Mouse (Mus musculus) right cerebral cortex, postnatal 4 days (tissue): ENCODE measurements around the gene Zfp64.

Experiments
- DNase-seq: peaks from one replicate; pipeline ENCODE4 v3.0.0-alpha.2; 2022

Zfp64 gene

DNA sequence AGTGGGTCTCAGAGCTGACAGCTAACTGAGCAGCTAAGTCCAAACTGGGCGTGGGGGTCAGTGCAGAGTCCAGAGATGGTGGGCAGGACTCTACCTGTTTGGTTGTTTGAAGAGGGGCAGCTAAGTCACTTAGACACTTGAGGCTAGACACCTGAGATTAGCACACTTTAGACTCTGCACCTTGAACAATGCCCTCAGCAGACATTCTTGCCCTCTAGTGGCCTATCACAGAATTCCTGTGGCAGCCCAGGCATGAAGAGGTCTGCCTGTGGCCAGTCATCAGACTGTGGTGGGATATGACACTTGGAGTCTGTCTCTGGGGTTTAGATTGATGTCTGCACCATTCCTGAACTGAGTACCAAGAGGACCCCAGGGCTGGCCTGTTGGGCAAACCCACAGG, 7.7 kb downstream of the Zfp64 start:
- no peak for DNase-seq

DNA sequence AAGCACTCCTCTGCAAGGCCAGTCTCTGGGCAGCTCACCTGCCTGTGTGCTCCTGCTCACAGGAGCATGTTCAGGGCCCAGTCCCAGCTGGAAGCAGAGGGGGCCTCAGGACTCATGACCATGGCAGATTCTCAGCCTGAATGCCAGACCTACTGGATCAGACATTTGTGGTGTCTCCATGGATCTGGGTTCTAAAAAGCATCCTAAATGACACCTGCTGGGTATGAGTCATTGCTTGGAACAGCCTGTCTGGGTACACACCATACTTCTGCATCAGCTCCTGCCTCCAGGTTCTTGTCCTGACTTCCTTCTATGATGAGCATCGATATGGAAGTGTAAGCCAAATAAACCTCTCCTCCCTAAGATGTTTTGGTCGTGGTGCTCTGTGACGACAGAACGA, 11.4 kb downstream of the Zfp64 start:
- DNase-seq = no peak

DNA sequence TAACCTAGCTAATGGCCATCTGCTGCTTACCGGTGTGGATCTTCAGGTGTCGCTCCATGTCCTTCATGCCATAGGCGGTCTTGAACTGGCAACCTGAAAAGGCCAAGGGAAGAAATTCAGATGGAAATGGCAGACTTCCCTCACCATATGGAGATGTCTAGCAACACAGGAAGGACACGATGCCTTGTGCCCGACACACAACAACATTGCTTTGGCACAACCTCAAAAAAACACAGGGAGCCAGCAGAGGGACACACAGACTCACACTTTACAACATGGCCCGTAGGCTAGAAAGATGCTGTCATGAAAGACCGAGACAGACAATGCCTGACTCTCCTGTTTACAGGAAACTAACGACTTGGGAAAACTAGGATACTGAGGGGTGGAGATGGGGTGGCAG, 15.4 kb downstream of the Zfp64 start:
- DNase-seq = no peak

DNA sequence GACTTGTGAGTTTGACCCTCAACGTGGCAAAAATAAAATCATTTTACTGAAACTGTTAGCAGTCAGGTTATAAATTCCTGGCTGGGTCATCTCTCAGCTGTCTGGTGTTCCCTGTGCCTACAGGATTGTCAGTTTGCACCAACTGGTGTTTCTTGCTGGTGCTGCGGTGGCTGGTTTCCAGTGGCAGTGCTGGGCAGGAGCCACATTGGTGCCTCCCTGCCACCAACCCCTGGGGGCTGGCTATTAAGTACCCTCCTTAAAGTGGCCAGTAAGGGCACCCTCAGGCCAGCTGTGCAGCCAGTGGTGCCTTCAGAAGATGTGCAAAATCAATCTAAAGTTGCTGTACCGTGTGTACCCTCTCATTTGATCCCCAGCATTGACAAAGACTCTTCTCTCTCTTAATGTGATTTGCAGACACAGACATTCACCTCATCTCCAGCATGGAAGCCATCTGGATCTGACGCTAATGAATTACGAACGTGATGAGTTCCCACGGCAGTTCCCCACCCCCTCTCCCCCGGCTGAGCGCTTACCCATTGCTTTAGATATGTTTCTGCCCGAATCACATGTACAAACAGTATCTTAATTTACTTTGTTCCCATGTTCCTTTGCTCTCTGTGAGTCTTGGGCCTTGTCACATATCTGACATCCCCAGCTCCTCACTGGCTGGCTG, 16.0 kb downstream of the Zfp64 start:
- no peak for DNase-seq

DNA sequence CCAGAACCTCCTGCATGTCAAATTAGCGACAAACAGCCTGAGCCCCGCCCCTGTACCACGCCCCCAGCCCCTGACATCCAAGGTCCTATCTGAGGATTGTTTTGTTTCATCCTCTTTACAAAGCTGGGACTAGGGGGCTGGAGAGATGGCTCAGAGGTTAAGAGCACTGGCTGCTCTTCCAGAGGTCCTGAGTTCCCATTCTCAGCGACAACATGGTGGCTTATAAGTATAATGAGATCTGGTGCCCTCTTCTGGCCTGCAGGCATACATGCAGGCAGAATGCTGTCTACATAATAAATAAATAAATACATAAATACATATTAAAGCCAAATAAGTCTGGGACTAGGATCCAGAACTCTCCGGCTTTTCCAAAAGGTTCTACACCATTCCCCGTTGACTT, 18.5 kb downstream of the Zfp64 start:
- DNase-seq = no peak

DNA sequence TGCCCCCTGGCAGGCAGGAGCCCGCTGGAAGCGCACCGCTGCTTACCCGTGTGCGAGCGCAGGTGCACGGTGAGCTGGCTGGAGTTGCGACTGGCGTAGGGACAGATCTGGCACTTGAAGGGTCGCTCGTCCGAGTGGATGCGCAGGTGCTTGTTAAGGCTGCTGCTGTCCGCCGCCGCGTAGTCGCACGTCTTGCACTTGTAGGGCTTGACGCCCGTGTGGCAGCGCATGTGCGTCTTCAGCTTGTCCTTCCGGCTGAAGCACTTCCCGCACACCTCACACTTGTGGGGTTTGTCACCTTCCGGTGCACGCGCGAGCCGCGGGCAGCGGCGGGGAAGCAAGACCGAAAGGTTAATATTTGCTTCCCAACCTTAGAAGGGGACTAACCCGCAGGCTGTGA, 20.2 kb downstream of the Zfp64 start:
- DNase-seq = no peak

DNA sequence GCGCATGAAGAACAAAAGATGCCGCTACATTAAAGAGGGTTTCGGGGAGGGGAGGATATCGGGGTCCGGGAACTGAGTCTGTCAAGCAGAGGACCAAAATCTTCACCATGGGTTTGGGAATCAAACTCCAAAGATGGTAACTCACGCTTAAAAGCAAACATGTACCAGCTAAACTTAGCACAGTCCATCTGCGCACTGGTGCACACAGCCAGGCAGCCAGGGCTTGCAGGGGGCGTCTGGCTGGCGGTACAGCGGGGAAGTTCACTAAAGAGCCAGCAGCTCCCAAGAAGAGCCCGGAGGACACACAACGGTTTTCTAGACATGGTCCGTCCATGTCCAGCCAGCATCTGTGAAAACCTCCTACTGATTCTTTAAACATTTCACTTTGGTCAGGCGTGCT, 23.7 kb downstream of the Zfp64 start:
- DNase-seq = no peak

DNA sequence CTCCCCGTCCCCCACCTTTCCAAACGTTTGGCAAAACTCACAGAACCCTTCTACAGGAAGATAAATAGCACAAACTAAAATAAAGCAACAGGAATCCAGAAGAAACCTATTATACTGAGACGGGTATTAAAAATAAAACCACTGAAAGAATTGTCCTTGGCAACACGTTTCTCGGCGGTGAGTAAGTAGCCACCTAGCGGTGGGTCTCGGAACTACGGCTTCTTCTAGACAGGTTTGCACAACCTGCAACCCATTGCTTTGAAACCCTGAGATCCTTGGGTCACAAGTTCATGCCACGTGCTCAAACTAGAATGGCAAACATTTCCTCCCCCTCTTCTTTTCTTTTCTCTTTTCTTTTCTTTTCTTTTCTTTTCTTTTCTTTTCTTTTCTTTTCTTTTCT, 25.7 kb downstream of the Zfp64 start:
- peak; percentile 84 for DNase-seq

DNA sequence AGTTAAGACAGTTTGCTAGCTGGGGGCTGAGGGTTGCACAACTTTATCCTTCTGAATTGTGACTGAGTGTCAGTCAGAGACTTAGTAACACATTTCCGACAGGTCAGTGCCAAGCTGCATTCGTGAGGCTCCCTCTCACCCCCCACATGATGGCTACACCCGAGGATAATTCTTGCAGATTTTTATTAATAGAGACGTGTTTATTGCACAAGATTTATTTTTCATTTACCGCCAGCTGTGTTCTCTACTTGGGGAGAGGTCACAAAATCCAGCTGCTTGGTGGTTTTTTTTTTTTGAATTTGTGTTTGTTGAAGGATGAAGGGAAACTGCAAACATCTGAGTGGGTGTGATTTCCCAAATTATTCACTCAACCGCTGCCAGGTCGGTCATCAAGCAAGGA, 28.0 kb downstream of the Zfp64 start:
- DNase-seq = no peak

DNA sequence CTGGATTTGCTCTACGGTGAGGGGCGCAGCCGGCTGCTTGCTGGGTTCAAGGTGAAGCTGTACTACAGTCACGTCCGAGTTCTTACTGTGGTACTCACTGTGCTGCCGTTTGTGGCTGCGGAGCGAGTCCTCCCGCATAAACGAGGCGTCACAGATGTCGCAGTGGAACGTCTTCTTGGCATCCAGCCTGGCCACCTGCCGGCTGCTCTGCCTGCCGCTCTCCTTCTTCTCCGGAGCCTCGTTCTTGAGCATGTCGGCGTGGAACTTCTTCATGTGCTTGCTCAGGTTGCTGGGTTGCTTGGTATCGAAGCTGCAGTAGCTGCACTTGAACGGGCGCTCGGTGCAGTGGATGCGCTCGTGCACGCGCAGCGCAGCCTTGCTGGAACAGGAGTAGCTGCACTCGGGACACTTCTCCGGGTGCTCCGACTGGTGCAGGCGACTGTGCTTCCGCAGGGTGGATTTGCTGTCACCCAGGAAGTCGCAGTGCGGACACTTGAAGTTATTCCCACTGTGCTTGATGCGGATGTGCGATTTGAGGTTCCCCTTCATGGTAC, 29.1 kb downstream of the Zfp64 start:
- DNase-seq = peak; percentile 64

DNA sequence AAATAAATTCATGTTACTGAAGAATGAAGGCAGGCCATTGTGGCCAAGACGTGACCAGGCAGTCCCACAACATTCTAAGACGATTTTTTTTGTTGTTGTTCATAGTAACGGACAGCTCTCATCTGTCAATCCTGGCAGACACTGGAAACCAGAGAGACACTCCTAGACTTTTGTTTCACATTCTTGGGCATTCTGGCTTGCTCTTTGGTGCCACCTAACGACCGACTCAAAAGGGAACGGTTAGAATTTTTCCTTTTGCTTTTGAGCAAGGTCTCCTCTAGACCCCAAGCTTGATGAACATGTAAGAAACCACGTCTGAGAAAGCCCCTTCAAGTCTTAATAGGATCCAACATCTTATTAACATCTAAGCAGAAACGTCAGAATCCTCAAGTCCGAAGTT, 31.7 kb downstream of the Zfp64 start:
- peak; percentile 76 for DNase-seq

DNA sequence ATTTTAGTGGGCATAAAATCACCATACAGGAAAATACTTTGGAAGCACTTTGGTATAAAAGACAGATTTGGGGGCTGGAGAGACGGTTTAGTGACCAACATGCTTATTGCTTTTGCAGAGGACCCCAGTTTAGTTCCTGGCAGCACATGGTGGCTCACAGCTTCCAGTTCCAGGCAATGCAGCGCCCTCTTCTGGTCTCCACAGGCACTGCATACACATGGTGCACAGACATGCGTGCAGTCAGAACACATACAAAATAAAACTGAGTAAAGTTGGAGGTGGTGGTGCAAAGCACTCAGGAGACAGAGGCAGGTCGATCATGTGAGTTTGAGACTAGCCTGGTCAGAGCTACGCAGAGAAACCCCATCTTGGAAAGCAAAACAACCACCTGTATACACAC, 32.9 kb downstream of the Zfp64 start:
- DNase-seq = no peak

DNA sequence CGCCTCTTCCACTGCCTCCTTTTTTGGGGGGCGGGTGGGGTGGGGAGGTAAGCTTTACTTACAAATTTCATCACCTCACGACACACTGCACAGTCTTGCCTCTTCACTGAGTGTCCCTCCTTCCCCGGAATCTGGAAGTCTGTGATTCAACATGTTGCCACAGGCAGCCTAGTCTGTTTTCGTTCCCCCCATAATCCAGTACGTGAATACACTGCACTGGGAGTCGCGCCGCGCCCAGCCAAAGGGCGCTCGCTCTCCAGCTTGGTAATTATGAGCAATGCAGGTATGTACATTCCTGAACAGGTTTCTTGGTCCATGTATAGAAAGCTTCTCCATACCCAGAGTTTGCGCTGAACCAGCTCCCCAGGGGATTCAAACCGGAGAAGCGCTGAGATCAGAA, 35.4 kb downstream of the Zfp64 start:
- DNase-seq = no peak

DNA sequence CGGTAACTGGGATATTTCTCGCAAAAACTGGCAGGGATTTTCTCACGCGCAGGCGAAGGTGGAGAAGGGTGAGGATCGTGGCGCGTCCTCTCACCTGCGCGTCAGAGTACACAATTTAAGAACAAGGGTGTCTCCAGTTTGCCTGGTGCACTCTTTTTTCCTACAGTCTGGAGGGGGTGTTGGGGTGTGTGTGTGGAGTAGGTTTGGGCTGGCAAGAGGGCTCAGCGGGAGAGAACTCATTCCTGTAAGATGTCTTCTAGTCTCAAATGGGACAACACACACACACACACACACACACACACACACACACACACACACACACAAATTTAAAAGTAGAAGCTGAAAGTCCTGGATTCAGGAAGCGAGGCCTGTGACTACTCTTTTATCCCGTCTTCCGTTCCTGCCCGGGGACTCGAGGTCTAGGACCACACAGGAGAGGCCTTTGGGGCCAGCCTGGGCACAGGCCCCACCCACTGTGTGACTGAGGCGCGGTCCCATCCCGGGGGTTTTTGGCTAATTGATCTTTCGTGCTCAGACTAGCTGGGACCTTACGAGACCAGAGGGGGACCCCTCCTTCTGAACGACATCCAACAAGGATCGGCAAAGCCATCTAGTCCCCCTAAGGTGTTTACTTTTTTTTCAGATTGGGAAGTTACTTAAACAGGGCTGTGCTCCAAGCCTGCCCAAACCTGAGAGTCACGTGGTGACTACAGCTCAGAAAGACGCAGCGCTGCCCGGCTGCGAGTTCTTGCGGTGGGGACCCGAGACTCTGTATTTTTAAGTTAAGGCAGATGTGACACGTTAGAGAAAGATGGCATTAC, 42.3 kb downstream of the Zfp64 start:
- DNase-seq = no peak

DNA sequence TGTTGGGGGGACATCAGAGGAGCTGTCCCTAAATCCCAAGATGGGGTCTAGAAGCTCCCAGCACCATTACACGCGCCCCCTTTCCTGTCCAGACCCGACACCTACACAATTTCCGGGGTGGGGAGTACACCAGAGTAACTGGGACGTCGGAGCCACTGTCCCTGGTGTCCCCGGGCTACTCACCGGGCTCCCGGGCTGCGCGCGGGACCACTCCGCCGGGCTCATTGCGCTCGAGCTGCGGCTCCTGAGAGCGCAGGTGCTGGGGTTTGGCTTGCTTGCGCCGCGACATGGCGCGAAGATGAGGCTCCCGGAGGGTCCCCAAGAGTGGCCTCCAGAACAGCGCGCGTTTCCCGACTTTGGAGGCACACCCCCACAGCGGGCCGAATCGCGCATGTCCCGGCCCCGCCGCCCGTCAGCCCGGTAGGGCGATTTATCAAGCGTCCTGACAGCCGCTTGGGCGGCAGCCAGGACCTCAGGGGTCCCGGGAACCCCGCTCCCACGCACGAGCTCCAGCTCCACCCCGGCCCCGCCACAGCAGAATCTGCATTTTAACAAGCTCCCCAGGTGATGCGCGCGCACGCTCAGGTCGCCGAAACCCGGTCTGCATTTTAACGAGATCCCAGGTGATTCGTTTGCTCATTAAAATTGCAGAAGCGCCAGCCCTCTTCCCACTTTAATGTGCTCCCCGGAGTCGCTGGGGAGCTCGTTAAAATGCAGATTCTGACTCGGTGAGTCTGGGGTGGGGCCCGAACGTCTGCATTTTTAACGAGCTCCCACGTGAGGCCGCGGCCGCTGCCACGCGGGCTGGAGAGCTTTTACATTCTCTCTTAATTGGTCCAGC, 43.1 kb downstream of the Zfp64 start:
- DNase-seq = peak; percentile 48

DNA sequence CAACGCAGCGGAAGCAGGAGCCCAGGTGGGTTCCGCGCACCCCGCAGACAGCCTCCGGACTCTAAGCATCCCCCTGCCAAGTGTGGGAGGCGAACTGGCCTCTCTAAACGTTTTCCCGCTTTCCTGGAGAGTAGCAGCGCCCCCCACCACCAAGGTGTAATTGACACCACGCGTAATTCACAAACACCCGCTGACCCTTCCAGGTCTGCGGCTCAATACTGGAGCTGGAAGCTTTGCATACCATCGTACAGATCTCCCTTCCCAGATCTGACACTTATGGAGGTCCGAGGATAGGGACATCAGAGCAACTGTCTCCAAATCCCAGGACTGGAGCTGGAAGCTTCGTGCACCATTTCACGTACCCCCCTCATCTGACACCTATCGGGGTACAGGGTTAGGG, 43.9 kb downstream of the Zfp64 start:
- DNase-seq = no peak

DNA sequence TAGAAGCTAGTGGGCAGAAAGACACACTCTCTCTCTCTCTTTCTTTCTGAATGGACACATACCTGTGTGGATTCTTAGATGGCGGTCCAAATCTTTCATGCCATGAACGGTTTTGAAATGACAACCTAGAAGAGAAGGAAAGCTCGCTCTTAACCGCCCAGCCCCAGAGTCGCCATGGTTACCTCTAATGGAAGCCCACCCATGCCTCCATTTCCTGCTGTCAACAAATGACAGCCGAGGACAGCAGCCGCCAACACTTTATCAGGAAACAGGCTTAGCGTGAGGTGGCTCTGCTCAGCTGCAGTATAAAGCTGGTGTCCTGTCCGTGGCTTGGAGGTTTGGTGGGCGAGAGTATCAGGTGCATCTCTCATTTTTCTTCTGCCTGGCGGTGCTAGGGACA, 49.4 kb downstream of the Zfp64 start:
- no peak for DNase-seq

DNA sequence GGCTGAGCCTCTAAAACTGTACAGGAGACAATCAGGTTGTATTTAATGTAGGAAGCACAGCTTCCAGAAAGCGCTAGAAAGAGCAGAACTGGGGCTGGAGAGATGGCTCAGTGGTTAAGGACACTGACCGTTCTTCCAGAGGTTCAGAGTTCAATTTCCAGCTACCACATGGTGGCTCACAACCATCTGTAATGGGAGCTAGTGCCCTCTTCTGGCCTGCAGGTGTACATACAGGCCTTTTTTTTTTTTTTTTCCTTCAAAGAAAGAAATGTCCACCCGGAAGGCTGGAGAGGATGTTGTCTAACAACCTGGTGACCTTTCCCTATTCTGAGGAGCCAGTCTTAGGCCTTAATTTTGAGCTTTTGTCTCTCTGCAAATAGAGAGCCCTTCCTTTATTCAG, 50.5 kb downstream of the Zfp64 start:
- no peak for DNase-seq

DNA sequence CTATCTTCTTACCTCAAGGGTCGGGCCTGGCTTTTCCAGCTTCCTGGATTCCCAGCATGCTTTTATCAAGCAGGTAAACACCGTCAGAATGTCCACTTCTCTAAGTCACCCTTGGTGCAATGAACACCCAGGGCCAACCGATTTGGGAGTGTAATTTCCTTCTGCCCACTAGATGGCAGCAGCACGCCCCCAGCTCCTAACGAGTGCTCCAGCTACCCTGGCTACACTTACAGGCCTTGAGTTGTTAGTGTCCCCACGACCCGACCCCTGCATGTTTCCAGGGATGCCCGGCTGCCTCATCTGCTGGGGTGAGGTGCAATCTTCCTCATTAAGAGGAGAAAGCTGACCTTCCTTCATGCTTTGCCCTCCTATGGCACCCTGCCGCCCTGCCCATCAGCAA, 51.2 kb downstream of the Zfp64 start:
- peak; percentile 34 for DNase-seq

DNA sequence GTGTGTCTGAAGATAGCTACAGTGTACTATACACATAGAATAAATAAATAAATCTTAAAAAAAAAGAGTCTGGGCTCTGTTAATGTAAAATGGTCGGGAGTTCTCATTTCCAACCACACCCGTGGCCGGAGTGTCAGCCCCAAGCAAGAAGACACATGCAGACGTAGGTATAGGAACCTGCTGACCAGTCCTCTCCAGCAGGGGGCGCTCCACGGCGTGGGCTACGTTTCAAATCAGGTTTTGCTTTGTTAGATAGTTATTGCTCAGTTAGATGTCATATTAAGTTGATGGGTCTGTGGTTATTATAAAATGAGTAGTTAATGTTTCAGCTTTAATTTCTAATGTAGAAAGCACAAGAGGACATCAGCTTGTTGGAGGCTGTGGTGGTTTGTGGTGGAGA, 52.8 kb downstream of the Zfp64 start:
- peak; percentile 44 for DNase-seq

DNA sequence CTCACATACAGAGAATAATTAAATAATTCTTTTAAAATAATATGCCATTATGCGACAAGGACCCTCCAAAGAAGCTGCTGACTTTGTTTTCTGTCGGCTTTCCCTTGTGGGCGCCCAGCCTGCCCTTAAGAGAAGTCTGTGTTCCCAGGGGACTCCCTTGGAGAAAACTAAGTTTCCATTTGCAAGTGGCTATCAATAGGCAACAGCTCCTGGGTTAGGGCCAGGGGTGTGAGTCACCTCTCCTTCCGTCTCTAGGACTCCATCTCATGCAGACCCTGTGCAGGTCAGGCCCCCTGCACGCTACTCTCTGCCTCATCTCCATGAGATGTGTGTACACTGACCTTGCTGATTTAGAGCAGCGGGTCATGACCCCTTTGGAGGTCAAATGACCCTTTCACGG, 57.5 kb downstream of the Zfp64 start:
- no peak for DNase-seq

DNA sequence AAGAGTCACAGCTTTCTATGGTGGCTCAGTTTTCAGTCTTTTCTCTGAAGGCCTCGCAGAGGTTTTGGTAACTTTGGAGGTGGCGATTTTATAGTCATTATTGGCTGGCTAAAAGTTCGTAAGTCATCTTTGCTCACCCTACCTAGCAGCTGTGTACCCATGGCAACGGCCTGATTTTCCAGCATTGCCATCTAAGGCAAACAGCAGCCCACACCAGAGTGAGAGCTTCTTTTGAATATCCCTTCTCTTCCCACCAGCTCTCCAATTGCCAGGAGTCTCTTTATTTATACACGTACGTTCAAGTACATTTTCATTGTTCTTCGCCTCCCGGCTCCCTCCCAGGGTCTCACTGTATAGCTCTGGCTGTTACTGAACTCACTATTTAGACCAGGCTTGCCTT, 59.9 kb downstream of the Zfp64 start:
- no peak for DNase-seq

DNA sequence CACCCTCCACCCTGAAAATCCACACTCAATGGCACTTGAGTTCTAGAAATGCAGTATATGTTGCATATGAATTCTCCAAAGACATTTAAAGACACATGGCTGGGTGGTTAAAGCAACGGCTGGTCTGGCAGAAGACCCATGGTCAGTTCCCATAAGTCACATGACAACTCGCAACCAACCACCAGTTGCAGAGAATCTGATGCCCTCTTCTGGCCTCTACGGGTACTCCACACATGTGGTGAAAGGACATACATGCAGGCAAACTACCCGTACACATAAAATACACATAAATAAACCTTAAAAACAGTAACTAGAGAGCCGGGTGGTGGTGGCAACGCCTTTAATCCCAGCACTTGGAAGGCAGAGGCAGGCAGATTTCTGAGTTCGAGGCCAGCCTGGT, 60.6 kb downstream of the Zfp64 start:
- DNase-seq = no peak

DNA sequence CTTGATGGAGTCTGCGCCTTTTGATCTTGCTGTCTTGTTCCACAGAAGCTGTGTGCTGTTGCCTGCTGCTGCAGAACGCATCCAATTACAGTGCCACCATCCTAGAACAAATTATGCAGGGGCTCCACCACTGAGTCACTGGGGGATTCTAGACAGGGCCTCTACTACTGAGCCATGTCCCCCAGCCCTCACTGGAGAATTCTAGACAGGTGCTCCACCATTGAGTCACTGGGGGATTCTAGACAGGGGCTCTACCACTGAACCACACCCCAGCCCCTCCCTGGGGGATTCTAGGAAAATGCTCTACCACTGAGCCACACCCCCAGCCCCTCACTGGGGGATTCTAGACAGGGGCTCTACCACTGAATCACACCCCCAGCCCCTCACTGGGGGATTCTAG, 63.3 kb downstream of the Zfp64 start:
- DNase-seq = no peak
